In the genomic region with DNA sequence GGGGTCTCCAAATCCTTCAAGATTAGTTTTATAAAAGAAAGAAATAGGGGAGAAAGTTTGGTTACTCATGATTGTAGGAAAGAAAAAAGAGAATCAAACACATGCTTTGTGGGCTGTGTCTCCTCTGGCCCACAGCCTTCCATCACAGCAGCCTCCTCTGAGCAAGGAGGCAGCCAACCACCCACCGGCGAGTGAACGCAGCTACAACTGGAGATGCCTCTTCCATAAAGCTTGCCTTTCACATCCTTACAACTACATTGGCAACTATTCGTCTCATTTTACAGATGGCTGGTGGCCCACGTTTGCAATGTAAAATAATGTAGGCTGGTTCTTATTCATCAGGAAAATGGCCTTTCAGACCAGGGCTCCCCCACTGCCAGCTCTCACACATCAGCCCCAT, we compare ENCODE assay signal across 18 mouse cellular contexts. TPM values are rescaled to one million over a fixed set of nuclear protein-coding genes. Genes with fewer than 3 reads are reported as not detected.
DNase-seq lines count a peak whose midpoint lies in the region; ATAC-seq and TF ChIP-seq lines count a peak whose summit lies in the region.
"Had no signal": no experiment of that assay in that cellular context is flagged by ENCODE, and none has a peak within 500 bp of the region (broad histone marks: within the 10 kb centered on the region; RNA-seq: fewer than 3 reads in every experiment).

No protein-coding gene starts in this region.

- no peak for DNase-seq in frontal cortex, postnatal 25 days (ENCODE audit: low spot score in 2 of 2)
- DNase-seq in left cerebral cortex, adult 2 months (ENCODE audit: extremely low spot score in 1 of 2, low spot score in 2 of 2): peak in 1 of 2 experiments; percentile 43
- no peak for DNase-seq in left cerebral cortex, adult 8-10 months (ENCODE audit: low spot score in 2 of 2)
- DNase-seq in right cerebral cortex, adult 18-20 months: peak; percentile 65
- DNase-seq in right cerebral cortex, postnatal 10 days (ENCODE audit: low spot score in 2 of 2): no peak
- DNase-seq in adrenal gland, postnatal 36 days: no peak
- DNase-seq: adrenal gland, postnatal 25 days; cerebellum, adult 9-11 months had no signal

- intact Hi-C loops in left cerebral cortex, adult 2 months (cut with DNase I): no loop called here

- peak; percentile 72 for ATAC-seq in frontal cortex, adult (ENCODE audit: low TSS enrichment)
- ATAC-seq: forebrain, embryonic 13.5 days; forebrain, embryonic 15.5 days had no signal

- H3K27ac ChIP-seq in left cerebral cortex, adult 2 months: peak overlapping the region; percentile 59; the same call in 1 of the 2 replicates
- H3K27ac ChIP-seq: embryonic facial prominence, embryonic 13.5 days; embryonic facial prominence, embryonic 15.5 days; forebrain, embryonic 10.5 days; forebrain, embryonic 13.5 days; forebrain, embryonic 15.5 days had no signal

- peak; percentile 3; the same call in 1 of the 2 replicates for TF ChIP-seq CTCF in left cerebral cortex, adult 2 months (IDR thresholded peaks at IDR 0.05)

- H3K4me3 ChIP-seq in left cerebral cortex, adult 2 months: no peak overlapping the region
- H3K4me3 ChIP-seq: embryonic facial prominence, embryonic 13.5 days; embryonic facial prominence, embryonic 15.5 days; erythroblast, embryonic 14.5 days; forebrain, embryonic 10.5 days; forebrain, embryonic 13.5 days; forebrain, embryonic 15.5 days had no signal

RNA-seq across cellular contexts. Expression of gene Pcsk9, which starts 26.9 kb away (rescaled TPM):
- total RNA-seq in left cerebral cortex, adult 2 months (2021): 1 to 10 TPM; 2.7 to 4.8 TPM
- 1 to 10 TPM; 3.8 to 4.7 (median 4.6) TPM for total RNA-seq in left cerebral cortex, adult 8-10 months (2022)
- total RNA-seq in adrenal gland, postnatal 36 days (2021): under 1 TPM in 1 of 2 experiments, not detected in 1; 0.33 TPM
- total RNA-seq: common myeloid progenitor, adult 5-6 weeks had no signal

RNA-seq across cellular contexts. Expression of gene Bsnd, which starts 54.9 kb away (rescaled TPM):
- not detected for total RNA-seq in left cerebral cortex, adult 2 months (2021)
- not detected for total RNA-seq in left cerebral cortex, adult 8-10 months (2022)
- total RNA-seq in adrenal gland, postnatal 36 days (2021): not detected
- total RNA-seq: adrenal gland, adult 2 months; adrenal gland, postnatal 10 days; adrenal gland, postnatal 25 days; common myeloid progenitor, adult 5-6 weeks had no signal
